Comparison of ENCODE assay signal across 8 mouse cellular contexts in the genomic region with DNA sequence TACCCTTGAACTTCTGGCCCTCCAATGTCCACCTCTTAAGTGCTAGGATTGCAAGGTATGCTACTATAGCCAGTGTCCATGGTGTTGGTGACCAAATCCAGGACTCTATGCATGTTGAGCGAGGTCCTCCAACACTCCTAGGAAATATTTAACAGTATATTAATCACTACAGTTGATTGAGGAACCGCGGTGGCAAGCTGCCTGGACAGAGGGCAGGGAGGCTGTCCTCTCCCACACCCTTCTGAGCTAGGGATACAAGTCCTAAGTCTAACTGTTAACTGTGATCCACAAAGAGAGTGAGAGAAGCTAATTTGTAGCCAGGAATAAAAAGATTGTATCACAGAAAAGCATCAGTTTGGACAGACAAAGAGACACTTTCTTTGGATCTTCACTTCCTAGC.
"Had no signal": no experiment of that assay in that cellular context is flagged by ENCODE, and none has a peak within 500 bp of the region (broad histone marks: within the 10 kb centered on the region; RNA-seq: fewer than 3 reads in every experiment).

No protein-coding gene starts in this region.

- H3K4me2 ChIP-seq: limb, embryonic 15.5 days; midbrain, embryonic 13.5 days; neural tube, embryonic 15.5 days had no signal

- H3K4me1 ChIP-seq: limb, embryonic 15.5 days; midbrain, embryonic 13.5 days; neural tube, embryonic 15.5 days had no signal

- H3K36me3 ChIP-seq: limb, embryonic 15.5 days; midbrain, embryonic 13.5 days; neural tube, embryonic 15.5 days had no signal

- H3K4me3 ChIP-seq: limb, embryonic 15.5 days; midbrain, embryonic 13.5 days; neural tube, embryonic 15.5 days had no signal

- DNase-seq: lung, adult 18-20 months; right cerebral cortex, adult 18-20 months; right cerebral cortex, postnatal 25 days; thymus, postnatal 36 days had no signal

- H3K9me3 ChIP-seq: limb, embryonic 15.5 days; midbrain, embryonic 13.5 days; neural tube, embryonic 15.5 days had no signal

- H3K27me3 ChIP-seq: limb, embryonic 15.5 days; midbrain, embryonic 13.5 days; neural tube, embryonic 15.5 days had no signal

- H3K9ac ChIP-seq: limb, embryonic 15.5 days; midbrain, embryonic 13.5 days; neural tube, embryonic 15.5 days had no signal

- ATAC-seq: intestine, embryonic 16.5 days; midbrain, embryonic 13.5 days had no signal

- H3K27ac ChIP-seq: limb, embryonic 15.5 days; midbrain, embryonic 13.5 days; neural tube, embryonic 15.5 days had no signal
